Mouse (Mus musculus) small intestine, adult 10 weeks (tissue): ENCODE data around the gene Kcna1. TPM values are rescaled to one million over a fixed set of nuclear protein-coding genes. Genes with fewer than 3 reads are reported as not detected.

Experiments used
- polyA plus RNA-seq: library from polyadenylated mRNA; stranded (reverse); fragments of 350-450 nt; fragmentation: Illumina TruSeq; extraction: RNeasy Lipid Tissue Mini Kit (QIAGEN cat#74804); gene quantifications from one replicate; pipeline ENCODE4 v1.2.3, GENCODE M21; 2014; ENCODE audit warnings: low replicate concordance

The Kcna1 gene
- 1.1 TPM for polyA plus RNA-seq

DNA sequence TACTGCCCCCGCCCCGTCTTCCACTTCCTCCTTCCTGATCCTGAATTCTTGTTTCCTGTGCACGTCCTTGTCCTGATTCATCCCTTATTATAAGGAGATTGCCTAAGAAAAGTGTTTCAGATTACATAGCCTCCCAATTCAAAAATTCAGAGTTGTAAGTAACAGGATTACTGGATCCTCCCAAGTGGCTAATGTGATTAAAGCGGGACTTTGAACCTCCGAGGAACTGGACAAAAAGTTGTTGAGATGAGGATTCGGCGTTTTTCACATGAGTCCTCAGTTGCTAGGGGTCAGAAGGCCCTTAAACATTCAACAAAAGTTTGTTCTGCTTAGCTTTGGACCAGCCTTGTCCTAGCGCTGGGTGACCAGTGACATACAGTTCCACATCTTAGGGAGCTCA lies at the start of gene Kcna1:
Gene Kcna1, minus strand, starts transcription at position 4 of the 400 bp plus-strand sequence.

Other genes with a start within 250 kb of the Kcna1 start
- 0.41 TPM for gene Kcna5, start 111.0 kb downstream of the Kcna1 start, polyA plus RNA-seq
- 0.30 TPM for gene Kcna6, start 94.3 kb upstream of the Kcna1 start, polyA plus RNA-seq
- gene Ndufa9, start 202.8 kb upstream of the Kcna1 start, polyA plus RNA-seq = 67.0 TPM
- gene Akap3, start 206.7 kb upstream of the Kcna1 start, polyA plus RNA-seq = 0.11 TPM